Mouse (Mus musculus): ENCODE measurements around the gene Ttll9.

GRCm38 (mm10) chr2:153014758-153015593, 52.7 kb downstream of the Ttll9 start, which contains the start of gene Pdrg1:
- TF ChIP-seq POLR2AphosphoS2 (IDR thresholded peaks at IDR 0.05; ENCODE audit: insufficient read length, low read depth) (peak; percentile 96), POLR2A (IDR thresholded peaks at IDR 0.05; ENCODE audit: insufficient read length, low read depth) (peak; percentile 99), CEBPB (IDR thresholded peaks at IDR 0.05; ENCODE audit: insufficient read depth, poor library complexity, severe bottlenecking) (no peak), USF1 (IDR thresholded peaks at IDR 0.05; ENCODE audit: low read depth) (no peak), MAX (IDR thresholded peaks at IDR 0.05; ENCODE audit: low read depth) (no peak), MYOD1 (IDR thresholded peaks at IDR 0.05; ENCODE audit: control insufficient read depth in 1 of 3, insufficient read length in 2 of 3, low read depth in 2 of 3) (no peak), REST (IDR thresholded peaks at IDR 0.05; ENCODE audit: insufficient read depth, insufficient read length) (no peak), E2F4 (IDR thresholded peaks at IDR 0.05; ENCODE audit: insufficient read depth) (no peak)
